Mouse (Mus musculus): ENCODE data around the gene Tubg1. TPM values are rescaled to one million over a fixed set of nuclear protein-coding genes. Genes with fewer than 3 reads are reported as not detected.
"Not testable (repeated sequence)": the region's sequence is repeated elsewhere in the genome, so short reads cannot be mapped to it uniquely, and the experiment has no call there.

Tubg1 gene
- total RNA-seq, 2 experiments from 2014 or later = 27.0 to 31.1 TPM

- DNase-seq = peak; percentile 98 to 99
- intact Hi-C loops (cut with DNase I) = loop anchor here (1.0 to 10.0 kb wide), 2 partner anchors 79 to 209 kb away; partner anchors contain the start of gene Becn1
Measured at GRCm38 (mm10) chr11:101095314-101096024, 24.3 kb upstream of the Tubg1 start, which contains the start of gene Psmc3ip. TSS of gene Psmc3ip (minus strand) at chr11:101095436.

GRCm38 (mm10) chr11:101098231-101098630 is 21.5 kb upstream of the Tubg1 start:
- intact Hi-C loops (cut with DNase I) = loop anchor here (10.0 kb wide), 1 partner anchor 207 kb away; the partner anchor contains the start of gene Becn1
- DNase-seq = no peak

- intact Hi-C loops (cut with DNase I) = no loop called here
Measured at GRCm38 (mm10) chr11:101103011-101103410, 16.7 kb upstream of the Tubg1 start.

GRCm38 (mm10) chr11:101109351-101109750 is 10.4 kb upstream of the Tubg1 start:
- intact Hi-C loops (cut with DNase I) = no loop called here
- no peak for DNase-seq

More at GRCm38 (mm10) chr11:101103011-101103410, 16.7 kb upstream of the Tubg1 start:
- DNase-seq = no peak

- DNase-seq = no peak
- intact Hi-C loops (cut with DNase I) = no loop called here
Measured at GRCm38 (mm10) chr11:101110708-101111107, 9.0 kb upstream of the Tubg1 start.

GRCm38 (mm10) chr11:101111178-101111577 is 8.6 kb upstream of the Tubg1 start:
- DNase-seq = no peak
- intact Hi-C loops (cut with DNase I) = no loop called here

GRCm38 (mm10) chr11:101112186-101112585 is 7.6 kb upstream of the Tubg1 start:
- no peak for DNase-seq
- intact Hi-C loops (cut with DNase I) = no loop called here

- intact Hi-C loops (cut with DNase I) = no loop called here
- no peak for DNase-seq
Measured at GRCm38 (mm10) chr11:101115564-101115963, 4.2 kb upstream of the Tubg1 start.

GRCm38 (mm10) chr11:101118105-101118504 is 1.6 kb upstream of the Tubg1 start:
- intact Hi-C loops (cut with DNase I) = no loop called here
- no peak for DNase-seq

GRCm38 (mm10) chr11:101119131-101119760 is 492 bp upstream of the Tubg1 start:
- no peak for DNase-seq
- intact Hi-C loops (cut with DNase I) = no loop called here

- intact Hi-C loops (cut with DNase I) = loop anchor here (2.0 kb wide), 1 partner anchor 48 kb away; no protein-coding TSS in a partner anchor
- no peak for DNase-seq
Measured at GRCm38 (mm10) chr11:101120545-101121188, 929 bp downstream of the Tubg1 start.

GRCm38 (mm10) chr11:101124494-101124893 is 4.8 kb downstream of the Tubg1 start:
- intact Hi-C loops (cut with DNase I); DNase-seq: not testable (repeated sequence)

GRCm38 (mm10) chr11:101125008-101125407 is 5.3 kb downstream of the Tubg1 start:
- DNase-seq; intact Hi-C loops (cut with DNase I): not testable (repeated sequence)

GRCm38 (mm10) chr11:101127075-101127474 is 7.3 kb downstream of the Tubg1 start:
- no peak for DNase-seq
- intact Hi-C loops (cut with DNase I) = no loop called here

GRCm38 (mm10) chr11:101128996-101129577 is 9.3 kb downstream of the Tubg1 start:
- peak in 1 of 2 experiments; percentile 38 for DNase-seq
- intact Hi-C loops (cut with DNase I) = no loop called here

GRCm38 (mm10) chr11:101130056-101130756 is 10.5 kb downstream of the Tubg1 start:
- intact Hi-C loops (cut with DNase I) = no loop called here

GRCm38 (mm10) chr11:101131187-101131586 is 11.4 kb downstream of the Tubg1 start:
- intact Hi-C loops (cut with DNase I) = no loop called here
- DNase-seq = no peak

More at GRCm38 (mm10) chr11:101130056-101130756, 10.5 kb downstream of the Tubg1 start:
- DNase-seq = peak; percentile 87 to 88

- DNase-seq = peak in 1 of 2 experiments; percentile 48
- intact Hi-C loops (cut with DNase I) = no loop called here
Measured at GRCm38 (mm10) chr11:101131701-101132100, 12.0 kb downstream of the Tubg1 start.

GRCm38 (mm10) chr11:101133037-101133436 is 13.3 kb downstream of the Tubg1 start:
- no peak for DNase-seq
- intact Hi-C loops (cut with DNase I) = no loop called here

GRCm38 (mm10) chr11:101134217-101134865 is 14.6 kb downstream of the Tubg1 start:
- intact Hi-C loops (cut with DNase I) = no loop called here
- peak in 1 of 2 experiments; percentile 37 for DNase-seq

All from heart, postnatal 10 days (tissue).